In the genomic region with DNA sequence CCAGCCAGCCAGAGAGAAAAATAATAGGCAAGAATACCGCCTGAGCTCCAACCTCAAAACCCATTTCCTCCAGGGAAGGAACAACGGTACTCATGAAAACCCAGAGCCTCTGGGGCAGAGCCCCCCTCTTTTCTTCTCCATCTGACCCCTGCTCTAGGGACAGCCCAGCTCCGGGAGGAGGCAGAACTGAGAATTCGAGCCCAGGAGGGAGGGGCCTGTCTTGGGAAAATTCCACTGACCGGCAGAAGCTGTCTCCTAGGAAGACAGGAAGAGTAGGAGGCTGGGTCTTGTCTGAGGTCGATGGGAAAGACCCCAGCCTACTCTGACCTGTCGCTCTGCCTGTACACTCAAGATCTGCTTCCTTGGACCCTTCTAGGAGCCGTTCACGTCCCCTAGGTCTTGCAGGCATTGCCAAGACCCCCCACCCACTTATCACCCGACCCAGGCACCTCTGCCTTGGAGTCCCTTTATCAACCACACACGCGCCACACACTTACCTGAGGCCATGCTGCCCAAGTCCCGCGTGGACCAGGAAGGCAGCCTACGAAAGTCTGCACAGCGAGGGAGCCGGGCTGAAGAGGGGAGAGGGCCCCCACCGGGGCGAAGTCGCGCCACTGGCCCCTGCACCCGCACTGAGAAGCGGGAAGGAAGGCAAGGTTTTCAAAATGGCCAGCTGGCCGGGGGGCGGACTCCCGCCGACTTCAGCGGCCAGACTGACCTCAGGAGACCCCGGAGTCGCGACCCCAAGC, we compare ENCODE assay signal across 8 mouse cellular contexts. TPM values are rescaled to one million over a fixed set of nuclear protein-coding genes. Genes with fewer than 3 reads are reported as not detected.
DNase-seq lines count a peak whose midpoint lies in the region; ATAC-seq and TF ChIP-seq lines count a peak whose summit lies in the region.

No protein-coding gene starts in this region.

- peak; percentile 57 for DNase-seq in layer of hippocampus, adult 11-12 months (ENCODE audit: low spot score)
- DNase-seq in layer of hippocampus, postnatal 25 days (ENCODE audit: extremely low spot score in 1 of 2, low spot score in 1 of 2), result no peak
- peak; percentile 74 to 76 for DNase-seq in cerebellum, postnatal 10 days
- peak; percentile 87 for DNase-seq in gastrocnemius, postnatal 14 days
- peak; percentile 69 for DNase-seq in hindbrain, postnatal 0 days (ENCODE audit: low spot score)
- DNase-seq in left cerebral cortex, postnatal 36 days (ENCODE audit: low spot score in 2 of 2), result peak; percentile 45 to 66

- ATAC-seq in hindbrain, postnatal 0 days, result peak; percentile 64
- peak; percentile 7 for ATAC-seq in megakaryocyte progenitor cell, adult 5-6 weeks (replicated peaks; ENCODE audit: poor library complexity)
- peak; percentile 75 for ATAC-seq in stomach, embryonic 15.5 days (ENCODE audit: insufficient read depth, low FRiP score, low read depth)

- TF ChIP-seq CTCF in hindbrain, postnatal 0 days (IDR thresholded peaks at IDR 0.05; ENCODE audit: low read depth), result no peak

- H3K36me3 ChIP-seq in hindbrain, postnatal 0 days (ENCODE audit: insufficient read depth, low read length), result no peaks in the 10 kb centered on the region
- H3K36me3 ChIP-seq in stomach, embryonic 15.5 days, result no peaks in the 10 kb centered on the region

- peak overlapping the region; percentile 68 for H3K9ac ChIP-seq in hindbrain, postnatal 0 days (replicated peaks; ENCODE audit: low read length)
- H3K9ac ChIP-seq in stomach, embryonic 15.5 days, result peak overlapping the region; percentile 35

- peak overlapping the region; percentile 82 for H3K27ac ChIP-seq in hindbrain, postnatal 0 days
- peak overlapping the region; percentile 96 for H3K27ac ChIP-seq in stomach, embryonic 15.5 days

- WGBS in hindbrain, postnatal 0 days, result under 1% methylated on average over 31 of the region's 31 CpGs
- WGBS in stomach, embryonic 15.5 days, result under 1% methylated on average over 31 of the region's 31 CpGs

- peak overlapping the region; percentile 51 for H3K4me3 ChIP-seq in hindbrain, postnatal 0 days (ENCODE audit: low read length)
- peak overlapping the region; percentile 60 for H3K4me3 ChIP-seq in stomach, embryonic 15.5 days (replicated peaks)

- H3K27me3 ChIP-seq in hindbrain, postnatal 0 days (ENCODE audit: insufficient read depth, low read length), result no peaks in the 10 kb centered on the region
- no peaks in the 10 kb centered on the region for H3K27me3 ChIP-seq in stomach, embryonic 15.5 days (replicated peaks)

- H3K9me3 ChIP-seq in hindbrain, postnatal 0 days (ENCODE audit: low read length), result no peaks in the 10 kb centered on the region
- H3K9me3 ChIP-seq in stomach, embryonic 15.5 days, result no peaks in the 10 kb centered on the region

- H3K4me2 ChIP-seq in hindbrain, postnatal 0 days (ENCODE audit: low read depth, low read length), result peak overlapping the region; percentile 100
- peak overlapping the region; percentile 95 for H3K4me2 ChIP-seq in stomach, embryonic 15.5 days

- peaks cover 30% of the 10 kb centered on the region for H3K4me1 ChIP-seq in hindbrain, postnatal 0 days (ENCODE audit: insufficient read depth, low read length)
- peaks cover 43% of the 10 kb centered on the region for H3K4me1 ChIP-seq in stomach, embryonic 15.5 days

- intact Hi-C loops in gastrocnemius, postnatal 14 days (cut with DNase I; ENCODE audit: low total_unique reads), result no loop called here
- intact Hi-C loops in left cerebral cortex, postnatal 36 days (cut with DNase I), result loop anchor here (5.0 kb wide), 1 partner anchor 61 kb away; the partner anchor contains the start of gene Gnai3

RNA-seq across cellular contexts. Expression of gene Ampd2, which starts 0.6 kb away (rescaled TPM):
- 10 to 100 TPM; 69.8 to 76.2 TPM for total RNA-seq in layer of hippocampus, postnatal 25 days (2021)
- total RNA-seq in gastrocnemius, postnatal 14 days (2021), result 1 to 10 TPM; 4.8 to 7.2 TPM
- 56.6 and 58.4 TPM in 2 replicates for total RNA-seq in hindbrain, postnatal 0 days (2014; rRNA removed)
- polyA plus RNA-seq in hindbrain, postnatal 0 days (2015; fragmentation: Nextera tagmentation; extraction: Ambion mirVana), result 40.3 and 43.2 TPM in 2 replicates
- 10 to 100 TPM; 48.9 to 52.9 TPM for total RNA-seq in left cerebral cortex, postnatal 36 days (2021)
- total RNA-seq in megakaryocyte progenitor cell, adult 5-6 weeks (2015), result 52.9 and 63.6 TPM in 2 replicates
- total RNA-seq in megakaryocyte progenitor cell, adult 5-6 weeks (2017), result 33.9 and 48.4 TPM in 2 replicates
- polyA plus RNA-seq in stomach, embryonic 15.5 days (2015; fragmentation: Nextera tagmentation; extraction: Ambion mirVana), result 49.0 and 56.1 TPM in 2 replicates

RNA-seq across cellular contexts. Expression of gene Gnat2, which starts 6.7 kb away (rescaled TPM):
- total RNA-seq in layer of hippocampus, postnatal 25 days (2021), result not detected
- under 1 TPM in 1 of 2 experiments, not detected in 1; 0.23 TPM for total RNA-seq in gastrocnemius, postnatal 14 days (2021)
- not detected in 2 replicates for total RNA-seq in hindbrain, postnatal 0 days (2014; rRNA removed)
- 0.10 and 0.25 TPM in 2 replicates for polyA plus RNA-seq in hindbrain, postnatal 0 days (2015; fragmentation: Nextera tagmentation; extraction: Ambion mirVana)
- not detected for total RNA-seq in left cerebral cortex, postnatal 36 days (2021)
- total RNA-seq in megakaryocyte progenitor cell, adult 5-6 weeks (2015), result 0.72 and 1.8 TPM in 2 replicates
- 1.0 and 2.0 TPM in 2 replicates for total RNA-seq in megakaryocyte progenitor cell, adult 5-6 weeks (2017)
- 1.8 and 2.5 TPM in 2 replicates for polyA plus RNA-seq in stomach, embryonic 15.5 days (2015; fragmentation: Nextera tagmentation; extraction: Ambion mirVana)

RNA-seq across cellular contexts. Expression of gene Gstm4, which starts 41.2 kb away (rescaled TPM):
- 10 to 100 TPM; 12.0 to 12.1 TPM for total RNA-seq in layer of hippocampus, postnatal 25 days (2021)
- total RNA-seq in gastrocnemius, postnatal 14 days (2021), result 10 to 100 TPM; 11.4 to 12.0 TPM
- total RNA-seq in hindbrain, postnatal 0 days (2014; rRNA removed), result 6.7 and 6.9 TPM in 2 replicates
- polyA plus RNA-seq in hindbrain, postnatal 0 days (2015; fragmentation: Nextera tagmentation; extraction: Ambion mirVana), result 22.5 and 23.0 TPM in 2 replicates
- total RNA-seq in left cerebral cortex, postnatal 36 days (2021), result 10 to 100 TPM in 1 of 2 experiments, 1 to 10 TPM in 1; 7.8 to 11.8 TPM
- 12.5 and 15.8 TPM in 2 replicates for total RNA-seq in megakaryocyte progenitor cell, adult 5-6 weeks (2015)
- total RNA-seq in megakaryocyte progenitor cell, adult 5-6 weeks (2017), result 15.1 and 22.1 TPM in 2 replicates
- 23.0 and 28.8 TPM in 2 replicates for polyA plus RNA-seq in stomach, embryonic 15.5 days (2015; fragmentation: Nextera tagmentation; extraction: Ambion mirVana)

Comparison
In these comparisons a context has a peak if more than half of its experiments do, and no peak if none do; other contexts are left out.
1. DNase-seq: peak in layer of hippocampus, adult 11-12 months (single experiment), cerebellum, postnatal 10 days (2 of 2), gastrocnemius, postnatal 14 days (single experiment), hindbrain, postnatal 0 days (single experiment) and left cerebral cortex, postnatal 36 days (2 of 2); none in layer of hippocampus, postnatal 25 days (0 of 2).
2. ATAC-seq: peak in every context shown above with its lines; median percentile 75 in stomach, embryonic 15.5 days; 64 in hindbrain, postnatal 0 days; 7 in megakaryocyte progenitor cell, adult 5-6 weeks.